Mouse (Mus musculus): ENCODE results near the gene Rpgrip1l. TPM values are rescaled to one million over a fixed set of nuclear protein-coding genes. Genes with fewer than 3 reads are reported as not detected.

Gene Rpgrip1l
- polyA plus RNA-seq, 1 experiment from 2014 or later: 6.0 TPM

GRCm38 (mm10) chr8:91283815-91284214 lies 29.2 kb downstream of the Rpgrip1l start:
- no peak overlapping the region for H3K4me2 ChIP-seq (replicated peaks; ENCODE audit: low read depth, low read length)
- peaks cover 4% of the 10 kb centered on the region; the same call in 1 of the 2 replicates for H3K4me1 ChIP-seq (ENCODE audit: insufficient read depth, low read depth, low read length)
- no peak overlapping the region for H3K27ac ChIP-seq (ENCODE audit: low read length)
- H3K4me3 ChIP-seq (ENCODE audit: low read depth, low read length): no peak overlapping the region
- no peaks in the 10 kb centered on the region for H3K36me3 ChIP-seq (ENCODE audit: insufficient read depth, low read length)
- no peak for DNase-seq (ENCODE audit: low spot score)
- 53% methylated on average over 1 of the region's 1 CpGs for WGBS
- H3K27me3 ChIP-seq (replicated peaks; ENCODE audit: insufficient read depth, low read length): no peaks in the 10 kb centered on the region
- no peak for TF ChIP-seq EP300 (IDR thresholded peaks at IDR 0.05)
- no peak for ATAC-seq
- H3K9me3 ChIP-seq (ENCODE audit: low read length): no peaks in the 10 kb centered on the region
- H3K9ac ChIP-seq (replicated peaks; ENCODE audit: low read depth): no peak overlapping the region

DNA sequence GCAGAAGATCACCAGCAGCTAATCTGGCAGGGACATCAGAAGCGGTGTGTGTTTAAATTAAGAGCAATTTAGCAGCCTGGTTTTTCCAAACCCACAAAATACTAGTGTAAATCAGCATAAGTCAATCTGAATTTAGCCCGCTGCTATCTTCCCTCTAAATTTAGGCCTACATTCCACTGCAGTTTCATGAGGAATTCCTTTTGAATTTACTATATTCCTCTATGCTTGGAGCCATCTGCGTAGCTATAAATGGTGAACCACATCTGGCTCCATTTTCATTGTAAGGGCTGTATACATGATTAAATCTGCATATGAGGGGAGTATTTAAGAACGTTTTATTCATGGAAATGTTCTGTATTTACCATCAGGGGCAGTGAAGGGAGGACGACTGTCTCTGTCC lies 30.4 kb downstream of the Rpgrip1l start:
- Histone ChIP-seq H3K36me3 (ENCODE audit: insufficient read depth, low read length) (no peaks in the 10 kb centered on the region), H3K27me3 (replicated peaks; ENCODE audit: insufficient read depth, low read length) (no peaks in the 10 kb centered on the region), H3K4me1 (ENCODE audit: insufficient read depth, low read depth, low read length) (peaks cover 4% of the 10 kb centered on the region; the same call in 1 of the 2 replicates), H3K9me3 (ENCODE audit: low read length) (no peaks in the 10 kb centered on the region), H3K4me3 (ENCODE audit: low read depth, low read length) (no peak overlapping the region), H3K9ac (replicated peaks; ENCODE audit: low read depth) (no peak overlapping the region), H3K4me2 (replicated peaks; ENCODE audit: low read depth, low read length) (no peak overlapping the region), H3K27ac (ENCODE audit: low read length) (no peak overlapping the region)
- 67% methylated on average over 5 of the region's 5 CpGs for WGBS
- ATAC-seq (no peak), DNase-seq (ENCODE audit: low spot score) (no peak)
- no peak for TF ChIP-seq CTCF (IDR thresholded peaks at IDR 0.05)
- no peak for TF ChIP-seq EP300 (IDR thresholded peaks at IDR 0.05)

GRCm38 (mm10) chr8:91281545-91281944 lies 31.5 kb downstream of the Rpgrip1l start:
- Histone ChIP-seq H3K27ac (ENCODE audit: low read length) (no peak overlapping the region), H3K9me3 (ENCODE audit: low read length) (no peaks in the 10 kb centered on the region), H3K36me3 (ENCODE audit: insufficient read depth, low read length) (no peaks in the 10 kb centered on the region), H3K4me1 (ENCODE audit: insufficient read depth, low read depth, low read length) (peaks cover 4% of the 10 kb centered on the region; the same call in 1 of the 2 replicates), H3K4me2 (replicated peaks; ENCODE audit: low read depth, low read length) (no peak overlapping the region), H3K4me3 (ENCODE audit: low read depth, low read length) (no peak overlapping the region), H3K9ac (replicated peaks; ENCODE audit: low read depth) (no peak overlapping the region), H3K27me3 (replicated peaks; ENCODE audit: insufficient read depth, low read length) (no peaks in the 10 kb centered on the region)
- 79% methylated on average over 8 of the region's 8 CpGs for WGBS
- ATAC-seq: no peak
- DNase-seq (ENCODE audit: low spot score): no peak
- no peak for TF ChIP-seq EP300 (IDR thresholded peaks at IDR 0.05)
- TF ChIP-seq CTCF (IDR thresholded peaks at IDR 0.05): no peak

DNA sequence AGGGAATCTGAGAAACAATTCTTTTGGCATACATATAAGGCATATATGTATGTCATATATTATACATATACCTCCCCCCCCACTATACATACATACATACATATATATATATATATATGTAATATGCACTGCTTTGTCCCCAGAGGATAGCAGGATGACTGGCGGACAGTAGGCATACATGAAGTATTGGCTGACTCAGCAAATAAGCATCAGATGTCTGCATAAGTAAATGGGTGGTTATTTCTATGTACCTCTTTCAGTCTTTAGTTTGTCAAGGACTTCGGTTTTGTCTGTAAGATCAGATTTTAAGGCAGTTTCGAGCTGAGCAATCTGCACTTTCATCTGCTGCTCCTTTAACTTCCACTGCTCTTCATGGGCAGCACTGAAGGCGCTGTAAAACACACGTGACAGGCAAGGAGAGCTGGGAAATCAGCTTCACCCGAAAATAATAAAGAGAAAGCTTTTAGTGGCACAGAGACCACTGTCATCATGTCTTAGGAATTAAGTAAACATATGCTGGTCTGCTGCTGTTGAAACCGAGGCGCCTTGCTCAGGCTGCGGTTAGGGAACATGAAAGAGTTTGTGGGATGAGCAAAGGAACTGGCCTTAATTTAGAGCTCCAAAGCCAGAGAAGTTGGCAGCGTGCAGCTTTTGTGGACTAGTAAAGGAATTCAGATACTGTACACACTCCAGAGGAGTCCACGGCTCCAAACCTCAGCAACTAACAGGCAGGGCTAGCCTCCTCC lies 32.4 kb downstream of the Rpgrip1l start:
- 34% methylated on average over 11 of the region's 11 CpGs for WGBS
- Histone ChIP-seq H3K4me2 (replicated peaks; ENCODE audit: low read depth, low read length) (peak overlapping the region; percentile 22; the same call in 1 of the 2 replicates), H3K27ac (ENCODE audit: low read length) (no peak overlapping the region), H3K27me3 (replicated peaks; ENCODE audit: insufficient read depth, low read length) (no peaks in the 10 kb centered on the region), H3K36me3 (ENCODE audit: insufficient read depth, low read length) (no peaks in the 10 kb centered on the region), H3K4me3 (ENCODE audit: low read depth, low read length) (no peak overlapping the region), H3K9ac (replicated peaks; ENCODE audit: low read depth) (no peak overlapping the region), H3K9me3 (ENCODE audit: low read length) (no peaks in the 10 kb centered on the region), H3K4me1 (ENCODE audit: insufficient read depth, low read depth, low read length) (peaks cover 4% of the 10 kb centered on the region; the same call in 1 of the 2 replicates)
- ATAC-seq (peak; percentile 46), DNase-seq (ENCODE audit: low spot score) (peak; percentile 24)
- TF ChIP-seq EP300 (IDR thresholded peaks at IDR 0.05) (no peak), CTCF (IDR thresholded peaks at IDR 0.05) (no peak)

DNA sequence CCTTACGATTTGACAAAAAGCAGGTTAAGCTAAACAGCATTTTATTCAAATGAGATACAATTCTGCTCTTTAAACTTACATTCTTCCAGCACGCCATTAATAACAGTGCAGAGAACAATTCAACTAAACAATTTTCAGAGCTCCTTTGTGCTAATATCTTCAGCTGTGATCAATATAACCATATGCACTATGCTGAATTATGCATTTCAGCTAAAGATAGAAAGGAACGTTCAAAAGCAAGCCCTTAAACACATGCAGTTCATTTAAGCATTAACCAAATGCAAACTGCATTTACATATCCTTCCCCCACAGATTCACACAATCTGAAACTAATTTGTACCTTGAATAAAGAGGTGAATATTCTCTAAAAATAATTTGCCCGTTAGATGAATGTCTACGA lies 35.0 kb downstream of the Rpgrip1l start:
- TF ChIP-seq EP300 (IDR thresholded peaks at IDR 0.05): no peak
- no peak for TF ChIP-seq CTCF (IDR thresholded peaks at IDR 0.05)
- no peak overlapping the region for H3K4me3 ChIP-seq (ENCODE audit: low read depth, low read length)
- no peaks in the 10 kb centered on the region for H3K36me3 ChIP-seq (ENCODE audit: insufficient read depth, low read length)
- H3K27me3 ChIP-seq (replicated peaks; ENCODE audit: insufficient read depth, low read length): no peaks in the 10 kb centered on the region
- peaks cover 4% of the 10 kb centered on the region; the same call in 1 of the 2 replicates for H3K4me1 ChIP-seq (ENCODE audit: insufficient read depth, low read depth, low read length)
- WGBS: 89% methylated on average over 5 of the region's 5 CpGs
- no peak overlapping the region for H3K27ac ChIP-seq (ENCODE audit: low read length)
- ATAC-seq (no peak), DNase-seq (ENCODE audit: low spot score) (no peak)
- H3K4me2 ChIP-seq (replicated peaks; ENCODE audit: low read depth, low read length): no peak overlapping the region
- H3K9me3 ChIP-seq (ENCODE audit: low read length): no peaks in the 10 kb centered on the region
- H3K9ac ChIP-seq (replicated peaks; ENCODE audit: low read depth): no peak overlapping the region

- TF ChIP-seq EP300 (IDR thresholded peaks at IDR 0.05) (no peak), CTCF (IDR thresholded peaks at IDR 0.05) (peak; percentile 39)
- Histone ChIP-seq H3K4me1 (ENCODE audit: insufficient read depth, low read depth, low read length) (peaks cover 4% of the 10 kb centered on the region; the same call in 1 of the 2 replicates), H3K4me3 (ENCODE audit: low read depth, low read length) (no peak overlapping the region), H3K9ac (replicated peaks; ENCODE audit: low read depth) (no peak overlapping the region), H3K36me3 (ENCODE audit: insufficient read depth, low read length) (no peaks in the 10 kb centered on the region), H3K9me3 (ENCODE audit: low read length) (no peaks in the 10 kb centered on the region), H3K4me2 (replicated peaks; ENCODE audit: low read depth, low read length) (no peak overlapping the region), H3K27me3 (replicated peaks; ENCODE audit: insufficient read depth, low read length) (no peaks in the 10 kb centered on the region), H3K27ac (ENCODE audit: low read length) (no peak overlapping the region)
- DNase-seq (ENCODE audit: low spot score) (no peak), ATAC-seq (no peak)
- WGBS: 89% methylated on average over 2 of the region's 2 CpGs
Measured at GRCm38 (mm10) chr8:91276337-91276736, 36.7 kb downstream of the Rpgrip1l start.

Data from lung, postnatal 0 days (tissue).